Mouse (Mus musculus): ENCODE measurements at regions not wholly inside any gene's neighbourhood (a gene's known extent, or its start where the extent isn't known, plus 50 kb on each side); places are given as distances from the start of the nearest gene placed in this dataset.

DNA sequence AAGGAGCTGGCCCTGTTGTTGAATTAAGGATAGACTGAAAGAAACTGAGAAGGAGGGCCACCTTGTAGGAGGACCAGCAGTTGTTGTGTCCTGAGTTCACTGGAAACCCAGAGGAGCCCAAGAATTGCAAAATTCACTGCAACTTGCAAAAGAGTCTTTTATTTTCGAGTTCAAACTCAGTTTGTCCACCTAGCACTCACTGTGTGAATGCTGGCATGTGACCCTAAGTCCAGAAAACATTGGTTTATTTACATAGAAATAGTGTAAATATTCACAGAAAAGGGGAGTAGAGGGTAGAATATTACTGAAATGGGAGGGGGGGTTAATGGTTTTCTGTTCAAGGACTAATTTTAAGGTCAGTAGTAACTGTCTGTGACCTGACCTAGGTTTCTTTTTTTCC lies 394.7 kb downstream of the 4933405O20Rik start:
- no peak for DNase-seq

DNA sequence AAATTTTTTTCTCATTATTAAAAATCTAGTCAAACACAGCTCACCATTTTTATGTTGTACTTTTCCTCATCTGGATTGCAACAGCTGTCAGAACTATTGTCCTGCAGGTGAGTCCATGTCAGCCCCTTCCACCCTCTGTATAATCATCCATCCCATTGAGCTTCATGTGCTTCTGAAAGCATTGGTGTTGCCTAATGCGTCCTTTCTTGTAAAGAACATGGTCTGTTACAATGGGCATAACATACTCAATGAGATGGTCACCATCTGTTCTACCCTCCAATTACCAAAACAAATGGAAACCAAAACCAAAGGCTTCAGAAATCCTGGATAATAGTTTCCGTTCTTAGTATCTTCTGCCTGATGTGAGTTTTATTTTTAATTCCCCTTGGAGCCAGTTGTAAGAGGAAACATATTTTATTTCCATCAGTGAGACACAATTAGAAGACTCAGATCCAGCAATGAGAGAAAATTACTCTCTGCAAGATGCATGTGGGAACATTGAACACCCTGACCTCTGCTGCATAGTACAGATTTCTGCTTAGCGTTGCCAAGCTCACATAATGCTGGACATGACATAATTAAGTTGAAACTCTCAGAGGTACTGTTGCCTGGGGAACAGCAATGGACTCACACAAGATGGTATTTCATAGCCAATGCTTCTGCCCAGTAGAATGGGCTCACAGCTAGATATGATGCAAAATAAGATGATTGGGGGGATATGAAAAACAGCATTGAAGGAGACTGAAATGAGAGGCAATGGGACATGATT lies 443.1 kb downstream of the 4933405O20Rik start:
- no peak for DNase-seq

DNA sequence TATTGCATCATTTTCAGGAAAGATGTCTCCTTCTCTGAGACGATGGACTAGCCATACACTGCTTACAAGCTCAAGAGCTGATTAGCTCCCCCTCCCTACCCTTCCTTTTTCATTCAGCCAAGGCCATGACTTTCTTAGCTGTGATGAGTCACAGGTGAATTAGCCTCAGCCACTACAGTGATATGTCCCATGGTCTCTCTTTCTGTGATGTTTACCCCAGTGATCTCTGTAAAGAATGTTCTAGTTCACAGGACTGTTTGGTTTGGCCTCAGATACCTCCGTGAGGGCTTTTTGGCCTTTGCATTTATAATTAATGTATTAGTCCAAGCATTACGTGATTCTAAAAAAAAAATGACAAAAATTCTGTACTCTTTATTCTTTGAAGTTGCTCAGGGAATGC lies 452.5 kb downstream of the 4933405O20Rik start:
- peak; percentile 11 for DNase-seq

DNA sequence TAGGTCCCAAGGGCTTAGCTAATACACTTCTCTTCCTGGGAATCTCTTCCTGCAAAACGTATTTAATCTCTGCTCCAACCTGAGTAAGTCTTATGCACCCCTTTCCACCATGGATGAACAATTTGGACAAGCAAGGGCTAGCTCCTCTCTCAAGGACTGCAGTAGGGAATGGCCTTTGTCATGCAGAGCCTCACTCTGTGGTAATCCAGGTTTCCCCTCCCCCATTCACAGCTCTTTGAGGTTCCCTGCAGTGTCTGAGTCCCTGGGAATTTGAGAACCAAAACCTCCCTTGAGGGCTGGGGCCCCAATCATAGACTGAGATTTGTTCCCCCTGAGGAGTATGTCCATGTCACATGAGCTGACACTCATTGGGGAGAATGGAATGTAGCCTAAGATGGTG lies 442.5 kb upstream of the Ano5 start:
- DNase-seq = no peak

DNA sequence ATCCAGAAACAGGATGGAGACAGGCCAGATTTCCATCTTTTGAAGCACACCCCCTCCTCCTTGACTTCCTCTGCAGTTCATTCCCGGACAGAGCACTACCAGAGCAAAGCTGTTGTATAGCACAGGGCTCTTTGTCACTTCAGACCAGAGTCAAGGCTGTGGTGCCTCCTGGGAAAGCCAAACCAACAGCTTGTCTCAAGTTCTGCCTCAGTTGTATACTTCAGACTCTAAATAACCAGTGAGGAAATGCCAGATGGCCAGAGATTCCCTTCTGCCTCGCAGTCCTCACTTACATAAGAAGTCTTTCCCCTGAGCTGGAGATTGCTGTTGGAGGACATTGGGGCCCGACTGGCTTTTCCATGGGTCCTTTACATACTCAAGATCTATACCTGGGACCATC lies 417.1 kb upstream of the Ano5 start:
- DNase-seq = no peak

DNA sequence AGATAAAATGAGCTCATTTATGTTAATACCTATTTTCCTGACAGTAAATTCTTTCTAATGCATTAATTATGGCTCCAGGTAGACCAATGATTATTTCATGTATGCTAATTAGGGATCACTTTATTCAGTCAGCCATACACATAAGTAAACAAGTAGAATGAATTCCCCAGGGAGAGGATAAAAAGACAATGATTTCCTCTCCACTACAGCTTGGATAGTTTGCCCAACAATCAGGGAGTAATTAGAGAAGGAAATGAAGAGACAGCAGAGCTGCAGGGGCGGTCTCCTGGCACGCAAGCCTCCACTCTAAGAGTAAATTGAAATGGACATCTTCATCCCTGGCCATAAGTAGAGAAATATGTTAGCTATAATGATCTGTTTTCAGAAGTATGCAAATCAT lies 409.7 kb upstream of the Ano5 start:
- no peak for DNase-seq

DNA sequence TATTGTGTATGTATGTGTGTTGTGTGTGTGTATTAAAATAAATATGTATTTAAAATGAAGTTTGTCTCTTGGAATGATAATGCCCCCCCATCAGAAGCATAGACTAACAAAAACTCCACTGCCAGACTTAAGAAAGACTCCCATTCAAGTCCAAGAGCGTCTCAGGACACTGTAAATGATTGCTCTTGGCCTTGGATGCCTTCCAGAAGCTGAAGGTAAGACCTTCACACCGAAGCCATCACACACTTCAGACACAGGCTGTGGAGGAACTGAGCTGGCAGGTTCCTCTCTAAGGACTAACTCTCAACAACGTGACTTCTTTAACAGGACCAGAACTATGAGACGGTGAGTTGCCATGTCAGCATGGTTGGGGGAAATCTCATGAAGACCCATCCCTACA lies 370.0 kb upstream of the Ano5 start:
- DNase-seq = no peak

DNA sequence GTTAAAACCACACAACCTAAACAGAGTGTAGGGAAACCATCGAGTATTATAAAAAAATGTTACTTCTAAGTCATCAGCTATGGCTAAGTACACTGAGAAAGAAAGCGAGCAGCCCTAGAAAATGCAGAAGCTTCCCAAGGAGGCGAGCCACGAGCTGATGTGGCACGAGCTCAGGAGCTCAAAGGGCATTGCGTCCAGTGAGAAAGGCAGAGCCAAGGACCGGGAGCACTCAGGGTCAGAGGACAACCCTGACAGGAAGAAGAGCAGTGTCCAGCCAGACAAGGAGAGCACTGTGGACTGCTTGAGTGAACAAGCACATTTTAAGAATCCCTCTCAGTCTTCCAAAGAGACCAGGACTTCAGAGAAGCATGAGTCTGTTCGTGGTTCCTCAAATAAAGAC lies 335.6 kb upstream of the Ano5 start:
- no peak for DNase-seq

DNA sequence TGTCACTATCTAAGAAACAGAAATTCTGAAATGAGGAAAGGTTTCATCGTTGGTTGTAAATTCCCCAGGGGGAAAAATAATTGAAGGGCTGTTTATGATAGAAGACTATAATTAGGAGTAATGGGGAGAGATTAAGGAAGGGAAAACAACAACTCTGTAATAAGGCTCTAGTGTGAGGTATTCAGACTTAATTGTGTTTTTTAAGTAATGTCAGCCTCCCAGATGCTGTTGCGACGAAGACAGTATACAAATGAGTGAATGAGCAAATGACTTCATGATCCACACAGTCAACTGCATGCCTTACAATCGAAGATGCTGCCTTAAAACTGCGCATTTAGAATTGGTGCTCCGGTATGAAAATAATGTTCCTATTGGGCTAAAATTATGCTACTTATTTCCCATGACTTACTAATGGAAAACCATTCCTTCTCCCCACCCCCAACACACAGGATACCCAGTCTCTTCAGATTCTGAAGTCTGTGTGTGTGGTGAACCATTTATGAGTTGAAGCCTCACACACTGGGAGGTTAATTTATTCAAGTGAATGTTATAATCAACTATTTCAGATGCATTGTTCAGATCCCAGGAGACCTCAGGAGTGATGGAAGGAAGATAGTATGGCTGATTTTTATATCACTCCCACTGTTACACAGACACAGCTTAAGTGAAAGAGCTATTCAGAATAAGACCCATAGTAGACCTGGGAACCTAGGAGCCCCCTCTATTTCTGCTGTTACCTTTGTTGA lies 295.2 kb upstream of the Ano5 start:
- DNase-seq = no peak

DNA sequence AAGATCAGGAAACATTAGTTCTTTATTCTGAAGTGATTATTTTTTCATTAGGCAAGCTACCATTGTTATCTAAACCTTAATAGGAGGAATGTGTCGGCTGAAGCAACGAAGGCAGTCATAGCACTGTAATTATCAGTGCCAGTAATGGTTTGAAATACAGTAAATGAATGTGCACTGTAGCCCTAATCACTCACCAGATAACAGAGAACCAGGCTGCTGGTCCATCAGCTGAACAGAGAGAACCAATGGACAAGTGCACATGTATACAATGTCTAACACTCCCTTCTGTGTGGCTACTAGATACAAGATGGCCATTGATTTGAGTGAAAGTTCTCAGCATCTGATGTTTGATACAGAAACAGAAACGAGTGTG lies 294.6 kb upstream of the Ano5 start:
- no peak for DNase-seq

DNA sequence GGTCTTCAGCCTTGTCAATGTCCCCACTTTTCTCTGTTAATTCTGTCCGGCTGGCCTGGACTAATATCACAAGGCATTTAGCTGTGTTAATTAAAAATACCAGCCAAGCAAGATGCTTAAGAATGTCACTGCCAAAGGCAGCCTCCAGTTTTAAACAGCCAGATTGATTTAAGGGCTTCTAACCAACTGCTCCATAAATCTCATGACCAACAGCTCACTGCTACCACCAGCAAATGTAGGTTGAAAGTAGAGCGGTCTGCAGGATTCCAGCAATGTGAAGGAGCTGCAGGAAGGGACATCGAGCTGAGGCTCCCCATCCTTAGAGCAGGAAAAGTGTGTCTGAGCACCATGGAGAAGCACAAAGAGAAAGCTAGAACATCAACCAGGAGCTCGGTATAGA lies 289.5 kb upstream of the Ano5 start:
- DNase-seq = no peak

DNA sequence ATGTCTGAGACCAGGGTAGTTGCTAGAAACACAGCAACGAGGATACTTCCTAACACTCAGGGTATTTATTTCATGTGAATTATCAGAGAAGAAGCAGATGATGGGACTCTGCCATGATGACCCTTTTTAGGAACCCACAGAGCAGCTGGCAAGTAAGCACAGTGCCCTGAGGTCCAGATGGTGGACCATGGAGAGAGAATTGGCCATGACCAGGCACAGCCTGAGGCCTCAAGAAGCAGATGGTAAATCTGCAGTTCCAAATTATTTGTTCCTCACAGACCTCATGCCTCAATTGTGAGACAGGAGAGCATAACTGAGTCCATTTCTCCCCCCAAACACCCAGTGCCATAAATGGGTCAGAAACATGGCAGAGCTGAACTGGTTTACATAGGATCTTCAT lies 289.0 kb upstream of the Ano5 start:
- no peak for DNase-seq

DNA sequence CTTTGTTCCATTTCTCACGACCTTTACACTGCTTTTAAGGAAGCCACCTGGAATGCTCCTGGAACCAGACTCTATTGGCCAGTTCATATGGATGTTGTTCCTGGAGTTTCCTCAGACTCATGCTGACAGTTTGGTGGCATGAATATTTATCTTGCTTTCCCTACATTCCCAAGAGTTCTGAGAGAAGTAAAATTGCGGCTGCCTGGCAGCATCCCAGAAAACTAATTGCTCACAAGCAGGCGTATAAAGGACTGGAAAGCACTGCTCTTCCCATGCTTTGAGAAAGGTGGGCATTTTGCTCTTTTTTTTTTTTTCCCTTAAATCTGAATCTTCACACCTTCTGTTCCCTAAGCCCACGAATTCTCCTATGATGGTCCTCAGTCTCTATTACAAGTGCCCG lies 283.7 kb upstream of the Ano5 start:
- no peak for DNase-seq

DNA sequence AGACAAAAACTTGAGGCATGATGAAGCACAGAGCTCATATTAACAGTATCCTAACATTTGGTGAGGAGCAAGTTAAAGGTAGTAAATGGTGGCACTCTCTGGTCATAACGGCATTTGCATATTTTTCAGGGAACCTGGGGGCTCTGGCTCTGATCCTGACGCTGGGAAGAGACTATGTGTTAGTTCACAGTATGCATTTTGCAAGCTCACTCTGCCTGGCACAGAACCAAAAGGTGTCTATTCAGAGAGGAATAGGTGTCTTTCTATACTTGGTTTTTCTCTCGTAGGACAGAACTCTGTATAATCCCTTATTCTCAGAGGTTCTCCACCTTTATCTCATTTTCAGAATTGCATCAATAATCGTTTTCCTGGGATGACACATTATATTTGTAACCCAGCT lies 276.2 kb upstream of the Ano5 start:
- no peak for DNase-seq

DNA sequence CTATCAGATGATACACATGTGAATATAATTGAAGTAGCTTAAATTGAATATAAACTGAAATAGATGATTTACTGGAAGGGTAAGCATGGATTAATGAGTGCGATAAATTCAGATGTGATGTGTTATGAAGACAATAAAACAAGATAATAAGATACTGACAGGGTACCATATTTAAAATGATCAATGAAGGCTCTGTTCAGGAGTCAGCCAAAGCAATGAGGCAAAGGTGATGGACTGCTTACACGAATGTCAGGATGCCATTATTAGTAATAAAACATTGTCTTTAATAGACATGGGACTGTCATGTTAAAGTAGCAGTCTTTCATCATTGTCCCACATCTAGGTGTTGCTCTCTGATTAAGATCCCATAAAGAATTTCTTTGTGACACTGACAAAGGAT lies 263.1 kb upstream of the Ano5 start:
- DNase-seq = no peak

DNA sequence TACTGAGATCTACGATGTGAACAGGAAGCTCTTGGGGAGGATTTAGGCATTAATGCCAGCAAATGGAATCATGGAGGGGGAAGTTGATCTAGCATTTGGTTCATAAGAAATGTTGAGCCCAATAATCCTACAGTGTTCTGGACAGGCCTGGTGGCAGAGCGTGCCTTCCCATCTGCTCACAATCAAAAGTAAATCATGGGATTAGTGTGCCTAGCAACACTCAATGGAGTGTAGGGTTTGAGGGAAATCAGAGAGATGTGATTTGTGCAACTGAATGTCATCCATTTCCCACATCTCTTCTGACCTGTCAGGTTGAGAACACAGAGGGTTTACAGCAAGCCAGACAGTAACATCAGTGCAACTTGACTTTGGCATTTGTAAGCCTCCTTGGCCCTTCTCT lies 256.4 kb upstream of the Ano5 start:
- DNase-seq = no peak

DNA sequence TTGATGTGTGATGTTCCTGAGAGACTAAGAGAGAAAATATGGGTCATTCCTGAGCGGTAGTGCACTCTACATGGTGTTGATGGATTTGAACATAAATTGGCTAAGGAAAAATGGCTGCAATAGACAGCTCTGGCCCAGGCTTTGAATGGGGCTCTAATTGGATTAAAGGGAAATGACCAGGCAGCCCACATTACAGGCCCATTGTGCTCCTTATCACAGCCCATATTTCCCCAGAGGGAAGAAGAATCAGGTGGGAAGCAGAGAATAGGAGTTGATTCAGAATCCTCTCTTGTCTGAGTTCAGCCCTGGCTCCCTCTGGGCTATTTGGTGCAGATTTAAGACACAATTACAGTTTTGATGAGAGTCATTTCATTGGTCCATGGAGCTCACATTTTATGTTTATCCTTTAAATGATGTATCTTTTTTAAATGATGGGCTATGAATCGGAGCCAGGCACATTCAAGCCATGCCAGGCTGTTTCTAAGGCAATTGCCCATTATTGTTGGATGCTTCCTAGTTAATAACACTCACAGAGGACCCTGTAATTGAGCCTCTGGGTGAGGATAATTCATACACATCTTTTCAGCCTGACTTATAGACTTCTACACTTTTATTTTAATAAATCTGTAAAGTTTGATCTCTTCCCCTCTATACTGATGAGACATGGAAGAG lies 251.5 kb upstream of the Ano5 start:
- DNase-seq = no peak

DNA sequence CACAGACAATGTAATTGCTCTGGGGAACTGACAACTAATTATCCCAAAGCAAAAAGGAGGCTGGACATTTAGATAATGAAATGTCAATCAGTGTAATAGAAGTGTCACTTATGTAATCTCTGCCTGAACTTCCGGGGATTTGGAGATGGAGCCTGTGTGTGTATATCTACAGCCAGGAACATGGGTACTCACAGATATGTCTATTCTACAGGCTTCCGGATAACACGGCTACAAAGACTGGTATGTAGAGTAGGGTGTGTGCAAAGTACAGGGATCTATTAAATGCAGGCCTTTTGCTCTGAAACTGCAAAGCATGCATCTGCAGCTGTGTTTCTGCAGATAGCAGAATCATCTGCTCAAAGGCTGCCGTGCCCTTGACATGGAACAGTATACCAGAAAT lies 246.7 kb upstream of the Ano5 start:
- DNase-seq = no peak

DNA sequence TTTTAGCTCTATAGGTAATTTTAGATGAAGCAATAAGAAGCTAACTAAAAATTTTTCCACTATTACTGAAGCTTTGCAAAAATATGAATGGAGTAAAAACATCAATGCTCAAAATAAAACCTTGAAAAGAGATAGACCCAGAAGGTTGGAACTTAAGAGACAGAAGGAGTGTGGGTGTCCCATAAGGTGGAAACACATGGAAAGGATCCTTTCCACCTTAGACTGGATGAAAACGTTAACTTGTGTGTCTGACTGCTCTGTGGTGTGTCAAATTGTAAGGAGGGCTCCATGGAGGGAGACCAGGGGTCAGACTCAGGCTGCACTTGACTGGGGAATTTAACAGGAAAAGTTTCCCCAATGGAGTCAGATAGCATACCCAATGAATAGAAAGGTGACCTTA lies 244.9 kb upstream of the Ano5 start:
- no peak for DNase-seq

DNA sequence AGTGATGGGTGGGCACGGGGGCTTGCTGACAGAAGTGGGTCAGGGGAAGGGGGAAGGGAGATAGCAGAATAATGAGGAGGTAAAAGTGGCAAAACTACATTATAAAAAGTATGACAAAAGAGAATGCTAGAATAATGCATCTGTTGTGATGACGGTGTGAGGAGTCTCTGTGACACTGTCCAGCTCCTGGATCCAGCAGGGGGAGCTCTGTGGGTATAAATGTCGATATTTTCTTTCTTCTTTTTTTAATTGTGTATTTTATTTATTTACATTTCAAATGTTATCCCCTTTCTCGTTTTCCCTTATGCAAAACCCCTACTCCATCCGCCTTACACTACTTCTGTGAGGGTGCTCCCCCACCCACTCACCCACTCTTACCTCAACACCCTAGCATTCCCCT lies 243.9 kb upstream of the Ano5 start:
- DNase-seq = no peak

DNA sequence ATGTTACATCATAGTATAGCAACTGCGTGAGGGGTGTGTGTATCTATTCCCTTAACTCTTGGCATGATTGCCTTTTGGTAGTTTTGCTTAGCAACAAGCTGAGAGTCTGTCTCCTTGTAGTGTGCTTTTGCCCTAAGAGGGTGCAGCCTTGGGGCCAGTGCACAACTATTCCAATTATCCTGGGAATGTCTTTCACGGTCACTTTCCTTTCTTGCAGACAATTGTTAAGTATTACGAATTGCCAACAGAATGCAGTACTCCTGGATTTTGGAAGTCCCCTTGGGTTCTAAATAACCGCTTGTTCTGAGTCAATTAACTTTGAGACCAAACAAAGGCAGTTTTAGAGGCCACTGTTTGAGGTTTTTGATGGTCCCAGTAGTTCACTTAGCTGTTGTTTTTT lies 242.1 kb upstream of the Ano5 start:
- no peak for DNase-seq

DNA sequence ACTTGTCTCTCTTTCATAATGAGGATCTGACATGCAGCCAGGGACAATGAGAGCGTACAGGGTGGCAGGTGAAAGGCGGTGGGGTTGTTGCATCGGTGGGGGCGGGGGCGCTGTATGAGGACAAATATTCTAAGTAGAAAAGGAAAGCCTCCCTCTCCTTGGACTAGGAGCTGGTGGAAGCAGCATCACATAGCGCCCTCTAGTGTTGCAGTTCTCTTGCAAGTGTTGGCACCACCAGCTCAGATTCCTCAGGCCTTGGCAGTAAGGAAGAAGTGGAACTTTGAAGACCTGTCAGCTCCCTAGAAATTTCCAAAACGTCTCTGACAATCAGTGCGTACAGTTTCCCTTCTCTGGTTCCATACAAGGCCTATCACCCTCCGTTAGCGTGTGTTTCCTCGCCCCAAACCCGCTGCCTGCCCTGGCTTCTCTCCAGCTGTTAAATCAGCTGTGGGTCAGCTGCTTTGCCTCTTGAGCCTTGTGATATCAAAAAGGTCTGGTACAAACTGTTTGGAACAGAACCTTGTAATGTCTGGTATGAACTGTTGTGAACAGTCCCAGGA lies 240.2 kb upstream of the Ano5 start:
- peak; percentile 6 for DNase-seq

DNA sequence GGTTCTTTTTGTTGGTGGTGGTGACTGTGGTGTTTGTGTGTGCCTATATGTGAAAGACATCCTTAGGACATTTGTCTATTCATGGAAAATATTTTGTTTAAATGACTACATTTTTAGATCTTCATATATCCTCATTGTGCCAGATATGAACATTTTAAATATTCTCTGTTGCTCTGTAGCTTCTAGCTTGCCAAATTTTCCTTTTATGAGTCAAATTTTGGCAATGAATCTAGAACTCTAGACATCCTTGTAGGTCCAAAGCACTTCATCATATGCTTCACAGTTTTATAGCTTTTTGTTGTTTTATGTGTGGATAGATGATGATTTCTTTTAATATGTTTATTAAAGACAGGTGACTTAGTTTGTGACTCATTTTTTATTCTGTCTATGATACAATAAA lies 229.4 kb upstream of the Ano5 start:
- no peak for DNase-seq

DNA sequence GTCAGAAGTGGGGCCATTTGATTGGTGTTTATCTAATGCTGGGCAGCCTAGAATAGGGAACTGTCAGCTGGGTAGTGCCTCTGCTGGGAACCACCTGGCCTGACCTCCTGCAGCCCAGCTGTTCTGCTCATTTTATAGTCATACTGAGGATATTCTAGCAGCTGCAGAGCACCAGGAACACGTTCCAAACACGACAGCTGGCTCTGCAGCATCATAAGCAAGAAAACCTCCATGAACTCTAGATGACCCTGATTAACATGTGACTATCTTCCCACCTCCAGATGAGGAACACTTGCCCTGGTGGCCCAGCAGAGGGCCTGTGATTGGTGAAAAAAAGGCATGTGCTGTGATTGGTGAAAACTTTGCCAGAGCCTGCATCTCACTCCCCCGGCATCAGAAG lies 210.6 kb upstream of the Ano5 start:
- DNase-seq = no peak
